Mouse (Mus musculus) liver, postnatal 0 days (tissue): ENCODE data around the gene Pde4b. TPM values are rescaled to one million over a fixed set of nuclear protein-coding genes. Genes with fewer than 3 reads are reported as not detected.

ENCODE experiments used
- ATAC-seq: fragments of 200-750 bp; cut with Nextera tagmentation; 2 replicates; pipeline ENCODE4 v1.8.0; 2017; ENCODE audit warnings: mild to moderate bottlenecking, moderate library complexity
- DNase-seq: peaks from one replicate; pipeline ENCODE4 v3.0.0-alpha.2; 2016
- H3K27ac ChIP-seq: fragments of 300-500 bp; sonication (generic); 2 replicates; pipeline ENCODE4 v1.5.1; 2014; ENCODE audit warnings: antibody characterized with exemption, moderate library complexity, mild to moderate bottlenecking, low read depth
- H3K27me3 ChIP-seq: fragments of 300-500 bp; sonication (generic); 2 replicates; pipeline ENCODE4 v1.6.1; 2014; ENCODE audit warnings: low read length, control low read depth, mixed read lengths; ENCODE audit not compliant: insufficient read depth
- H3K36me3 ChIP-seq: fragments of 300-500 bp; sonication (generic); replicated peaks from 2 replicates; pipeline ENCODE4 v1.6.1; 2014; ENCODE audit warnings: mild to moderate bottlenecking, control low read depth, low read length, moderate library complexity, mixed read lengths; ENCODE audit not compliant: insufficient read depth
- H3K4me1 ChIP-seq: fragments of 300-500 bp; sonication (generic); 2 replicates; pipeline ENCODE4 v1.6.1; 2014; ENCODE audit warnings: antibody characterized with exemption, mild to moderate bottlenecking, control low read depth; ENCODE audit not compliant: insufficient read depth
- H3K4me2 ChIP-seq: fragments of 300-500 bp; sonication (generic); 2 replicates; pipeline ENCODE4 v1.6.1; 2014; ENCODE audit warnings: low read depth, mild to moderate bottlenecking, low read length, moderate library complexity, mixed read lengths
- H3K4me3 ChIP-seq: fragments of 300-500 bp; sonication (generic); 2 replicates; pipeline ENCODE4 v1.5.1; 2014; ENCODE audit warnings: low read depth, low read length
- H3K9ac ChIP-seq: fragments of 300-500 bp; sonication (generic); replicated peaks from 2 replicates; pipeline ENCODE4 v1.6.1; 2014; ENCODE audit warnings: mild to moderate bottlenecking, moderate library complexity
- H3K9me3 ChIP-seq: fragments of 300-500 bp; sonication (generic); 2 replicates; pipeline ENCODE4 v1.6.1; 2016; ENCODE audit warnings: mild to moderate bottlenecking, control low read depth, low read length, mixed read lengths
- CTCF ChIP-seq: sonication (generic); IDR thresholded peaks from 2 replicates; pipeline ENCODE4 v1.5.1; 2016; ENCODE audit warnings: antibody characterized with exemption, low read depth
- EP300 ChIP-seq: IDR thresholded peaks from 2 replicates; pipeline ENCODE4 v1.6.1; 2016; ENCODE audit warnings: antibody characterized with exemption, low read depth, mild to moderate bottlenecking
- WGBS: fragments of 180-500 bp; shearing (Covaris S2); extraction: QIAGEN DNeasy Blood & Tissue Kit; methylation state at CpG from one replicate; pipeline ENCODE4 v1.1.7; 2014; ENCODE audit not compliant: insufficient replicate concordance; 5-methylcytosine and 5-hydroxymethylcytosine counted together
- polyA plus RNA-seq: library from polyadenylated mRNA; unstranded; fragments of >200 nt; fragmentation: Nextera tagmentation; extraction: Ambion mirVana; gene quantifications from 2 replicates; pipeline ENCODE4 v1.2.1, GENCODE M21; 2015

The Pde4b gene
- polyA plus RNA-seq, 1 experiment from 2014 or later: 3.7 TPM

GRCm38 (mm10) chr4:102351476-102352475 is 264.4 kb downstream of the Pde4b start:
- WGBS: 79% methylated on average over 1 of the region's 1 CpGs
- Histone ChIP-seq H3K36me3 (no peaks in the 10 kb centered on the region), H3K4me2 (no peak overlapping the region), H3K9ac (no peak overlapping the region), H3K4me1 (no peaks in the 10 kb centered on the region), H3K9me3 (no peaks in the 10 kb centered on the region), H3K27me3 (no peaks in the 10 kb centered on the region), H3K4me3 (no peak overlapping the region), H3K27ac (no peak overlapping the region)
- DNase-seq (no peak), ATAC-seq (no peak)
- no peak for TF ChIP-seq CTCF
- no peak for TF ChIP-seq EP300

GRCm38 (mm10) chr4:102353641-102354403 is 266.5 kb downstream of the Pde4b start:
- Histone ChIP-seq H3K27ac (no peak overlapping the region), H3K9me3 (no peaks in the 10 kb centered on the region), H3K4me2 (no peak overlapping the region), H3K27me3 (no peaks in the 10 kb centered on the region), H3K4me1 (no peaks in the 10 kb centered on the region), H3K4me3 (no peak overlapping the region), H3K36me3 (no peaks in the 10 kb centered on the region), H3K9ac (no peak overlapping the region)
- ATAC-seq (no peak), DNase-seq (no peak)
- TF ChIP-seq CTCF (no peak), EP300 (no peak)
- 87% methylated on average over 3 of the region's 3 CpGs for WGBS

DNA sequence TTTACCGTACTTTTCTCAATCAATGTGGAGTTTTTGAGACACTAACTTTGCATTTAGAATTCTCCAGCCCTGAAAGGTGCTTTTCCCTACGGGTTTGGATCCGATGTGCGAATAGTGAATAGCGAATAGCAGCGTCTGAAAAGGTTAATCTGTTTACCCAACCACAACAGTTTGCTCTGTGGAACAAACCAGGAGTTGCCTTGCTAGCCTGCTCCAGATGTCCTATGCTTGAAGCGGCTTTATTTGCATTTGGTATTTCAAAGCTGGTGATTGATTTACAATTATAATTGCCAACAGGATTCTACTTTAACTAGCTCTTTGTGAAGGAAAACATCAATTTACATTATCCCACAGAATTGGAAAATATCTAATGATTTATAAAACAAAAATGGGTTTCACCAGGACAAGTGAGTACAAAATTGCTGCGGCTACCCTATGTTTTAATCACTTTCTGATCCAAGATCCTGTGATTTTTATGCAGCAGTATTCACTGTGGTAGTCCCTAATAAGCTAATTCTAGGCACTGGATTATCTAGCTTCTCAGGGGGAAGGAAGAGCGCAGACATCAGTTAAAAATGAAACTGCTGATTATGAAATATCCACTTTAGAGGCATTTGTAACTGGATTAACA is 280.9 kb downstream of the Pde4b start:
- Histone ChIP-seq H3K4me3 (no peak overlapping the region), H3K27me3 (no peaks in the 10 kb centered on the region), H3K36me3 (no peaks in the 10 kb centered on the region), H3K9me3 (no peaks in the 10 kb centered on the region), H3K27ac (no peak overlapping the region), H3K9ac (no peak overlapping the region), H3K4me1 (no peaks in the 10 kb centered on the region), H3K4me2 (no peak overlapping the region)
- no peak for DNase-seq
- TF ChIP-seq EP300: no peak
- TF ChIP-seq CTCF: no peak
- WGBS: 52% methylated on average over 9 of the region's 9 CpGs
- ATAC-seq: no peak

DNA sequence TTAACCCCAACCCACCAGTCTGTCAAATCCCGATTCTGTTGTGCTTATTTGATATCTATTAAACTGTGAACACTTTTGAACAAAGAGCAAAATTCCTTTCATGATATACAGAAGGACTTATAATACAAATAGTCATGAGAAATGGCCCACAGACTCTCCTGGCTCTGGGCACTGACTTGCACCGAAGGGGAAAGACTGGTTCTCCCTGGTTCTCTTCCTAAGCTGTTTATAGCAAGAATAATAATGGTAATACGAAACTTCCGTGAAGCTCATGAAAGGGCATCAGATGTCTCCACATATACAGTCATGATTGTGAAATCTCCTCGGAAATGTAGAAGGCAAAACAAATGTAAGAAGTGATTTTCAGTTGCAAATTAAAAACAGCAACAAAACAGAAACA is 287.3 kb downstream of the Pde4b start:
- Histone ChIP-seq H3K9me3 (no peaks in the 10 kb centered on the region), H3K9ac (no peak overlapping the region), H3K27ac (no peak overlapping the region), H3K36me3 (no peaks in the 10 kb centered on the region), H3K4me2 (no peak overlapping the region), H3K4me1 (no peaks in the 10 kb centered on the region), H3K4me3 (no peak overlapping the region), H3K27me3 (no peaks in the 10 kb centered on the region)
- no peak for DNase-seq
- ATAC-seq: no peak
- 68% methylated on average over 5 of the region's 5 CpGs for WGBS
- TF ChIP-seq EP300 (no peak), CTCF (no peak)

DNA sequence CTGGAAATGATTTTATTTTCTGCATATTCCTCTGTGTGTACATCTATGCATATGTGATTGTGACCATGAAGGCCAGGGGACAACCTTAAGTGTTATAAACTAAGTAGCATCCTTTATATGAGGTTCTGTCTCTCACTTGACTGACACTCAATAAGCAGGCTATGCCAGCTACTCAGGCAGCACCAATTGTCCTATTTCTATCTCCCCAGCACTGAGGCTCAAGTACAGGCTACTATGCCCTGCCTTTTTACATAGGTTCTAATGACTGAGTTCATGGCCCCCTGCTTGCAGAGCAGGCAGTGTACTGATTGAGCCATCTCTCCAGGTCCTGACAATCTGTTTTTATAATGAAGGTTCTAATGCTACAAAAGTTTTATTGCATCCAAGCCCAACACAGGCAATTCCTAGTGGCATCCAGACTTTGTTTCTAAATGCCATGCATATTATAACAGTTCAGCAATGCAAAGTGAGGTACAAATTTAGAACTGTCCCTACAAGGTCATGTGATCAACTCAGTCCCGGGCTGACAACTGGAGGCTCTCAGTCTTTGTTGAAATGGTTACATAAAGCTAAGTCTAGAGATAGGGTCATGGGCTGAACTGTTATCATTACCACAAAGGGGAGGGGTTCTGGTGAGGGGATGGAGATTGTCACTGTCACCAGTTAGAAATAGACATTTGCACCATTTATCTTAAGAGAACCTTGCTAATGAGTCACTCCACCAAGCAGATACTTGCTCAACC is 295.6 kb downstream of the Pde4b start:
- Histone ChIP-seq H3K27me3 (no peaks in the 10 kb centered on the region), H3K36me3 (no peaks in the 10 kb centered on the region), H3K4me2 (no peak overlapping the region), H3K9me3 (no peaks in the 10 kb centered on the region), H3K4me3 (no peak overlapping the region), H3K4me1 (no peaks in the 10 kb centered on the region), H3K9ac (no peak overlapping the region), H3K27ac (no peak overlapping the region)
- TF ChIP-seq EP300 (no peak), CTCF (no peak)
- 37% methylated on average over 1 of the region's 1 CpGs for WGBS
- ATAC-seq: no peak
- no peak for DNase-seq

- Histone ChIP-seq H3K27me3 (no peaks in the 10 kb centered on the region), H3K27ac (no peak overlapping the region), H3K4me3 (no peak overlapping the region), H3K4me1 (no peaks in the 10 kb centered on the region), H3K4me2 (no peak overlapping the region), H3K9ac (no peak overlapping the region), H3K9me3 (no peaks in the 10 kb centered on the region), H3K36me3 (no peaks in the 10 kb centered on the region)
- TF ChIP-seq CTCF: no peak
- TF ChIP-seq EP300: no peak
- 48% methylated on average over 2 of the region's 2 CpGs for WGBS
- ATAC-seq (no peak), DNase-seq (no peak)
Observed at GRCm38 (mm10) chr4:102393605-102394004, 306.3 kb downstream of the Pde4b start.
